Mouse (Mus musculus) hindbrain, postnatal 0 days (tissue): ENCODE results near the gene Jup. TPM values are rescaled to one million over a fixed set of nuclear protein-coding genes. Genes with fewer than 3 reads are reported as not detected.
A peak's percentile ranks its signal among the peaks of the same experiment; 100 is the strongest.

Experiments
- ATAC-seq: fragments of 200-750 bp; cut with Nextera tagmentation; 2 replicates; pipeline ENCODE4 v1.8.0; 2017; ENCODE audit warnings: mild to moderate bottlenecking, moderate TSS enrichment, moderate library complexity
- DNase-seq: peaks from one replicate; pipeline ENCODE4 v3.0.0-alpha.2; 2015; ENCODE audit warnings: low spot score
- H3K27ac ChIP-seq: fragments of 300-500 bp; sonication (generic); 2 replicates; pipeline ENCODE4 v1.5.1; 2014; ENCODE audit warnings: mild to moderate bottlenecking
- H3K27me3 ChIP-seq: fragments of 300-500 bp; sonication (generic); 2 replicates; pipeline ENCODE4 v1.6.1; 2014; ENCODE audit warnings: low read length, mixed read lengths; ENCODE audit not compliant: insufficient read depth
- H3K36me3 ChIP-seq: fragments of 300-500 bp; sonication (generic); 2 replicates; pipeline ENCODE4 v1.6.1; 2014; ENCODE audit warnings: low read length, mixed read lengths; ENCODE audit not compliant: insufficient read depth
- H3K4me1 ChIP-seq: fragments of 300-500 bp; sonication (generic); 2 replicates; pipeline ENCODE4 v1.6.1; 2014; ENCODE audit warnings: antibody characterized with exemption, low read length, mixed read lengths; ENCODE audit not compliant: insufficient read depth
- H3K4me2 ChIP-seq: fragments of 300-500 bp; sonication (generic); 2 replicates; pipeline ENCODE4 v1.6.1; 2014; ENCODE audit warnings: low read depth, mild to moderate bottlenecking, low read length, moderate library complexity, mixed read lengths
- H3K4me3 ChIP-seq: fragments of 300-500 bp; sonication (generic); 2 replicates; pipeline ENCODE4 v1.5.1; 2014; ENCODE audit warnings: low read length
- H3K9ac ChIP-seq: fragments of 300-500 bp; sonication (generic); replicated peaks from 2 replicates; pipeline ENCODE4 v1.6.1; 2014; ENCODE audit warnings: mild to moderate bottlenecking, low read length, moderate library complexity, mixed read lengths
- H3K9me3 ChIP-seq: fragments of 300-500 bp; sonication (generic); 2 replicates; pipeline ENCODE4 v1.6.1; 2016; ENCODE audit warnings: low read length, mixed read lengths
- CTCF ChIP-seq: IDR thresholded peaks from 2 replicates; pipeline ENCODE4 v1.5.1; 2016; ENCODE audit warnings: antibody characterized with exemption, control low read depth, low read depth
- WGBS: fragments of 180-500 bp; shearing (Covaris S2); extraction: QIAGEN DNeasy Blood & Tissue Kit; methylation state at CpG from one replicate; pipeline ENCODE4 v1.1.7; 2014; 5-methylcytosine and 5-hydroxymethylcytosine counted together
- polyA plus RNA-seq: library from polyadenylated mRNA; unstranded; fragments of >200 nt; fragmentation: Nextera tagmentation; extraction: Ambion mirVana; gene quantifications from 2 replicates; pipeline ENCODE4 v1.2.1, GENCODE M21; 2015
- total RNA-seq: library from RNA; depleted of rRNA; stranded (reverse); fragments of >200 nt; gene quantifications from 2 replicates; pipeline ENCODE4 v1.2.3, GENCODE M21; 2014

Jup gene
- total and polyA plus RNA-seq, 2 experiments from 2014 or later: 49.8 to 119 TPM

GRCm38 (mm10) chr11:100432002-100432401 lies 34.4 kb upstream of the Jup start:
- Histone ChIP-seq H3K27me3 (no peaks in the 10 kb centered on the region), H3K9ac (no peak overlapping the region), H3K4me1 (no peaks in the 10 kb centered on the region; the same call in 1 of the 2 replicates), H3K36me3 (peaks cover 9% of the 10 kb centered on the region; the same call in 1 of the 2 replicates), H3K4me3 (no peak overlapping the region), H3K9me3 (no peaks in the 10 kb centered on the region), H3K4me2 (no peak overlapping the region), H3K27ac (no peak overlapping the region)
- TF ChIP-seq CTCF: no peak
- ATAC-seq (no peak), DNase-seq (no peak)
- 95% methylated on average over 5 of the region's 5 CpGs for WGBS

GRCm38 (mm10) chr11:100430052-100430451 lies 32.5 kb upstream of the Jup start:
- DNase-seq: no peak
- no peak for TF ChIP-seq CTCF
- no peaks in the 10 kb centered on the region for H3K36me3 ChIP-seq
- 72% methylated on average over 7 of the region's 7 CpGs for WGBS
- H3K4me1 ChIP-seq: no peaks in the 10 kb centered on the region; the same call in 1 of the 2 replicates
- H3K27ac ChIP-seq: no peak overlapping the region
- no peak overlapping the region for H3K4me3 ChIP-seq
- H3K9me3 ChIP-seq: no peaks in the 10 kb centered on the region
- H3K4me2 ChIP-seq: no peak overlapping the region
- H3K9ac ChIP-seq: no peak overlapping the region
- no peaks in the 10 kb centered on the region for H3K27me3 ChIP-seq
- ATAC-seq: no peak

GRCm38 (mm10) chr11:100428612-100429199 lies 31.1 kb upstream of the Jup start:
- no peak for ATAC-seq
- peak overlapping the region; percentile 33; the same call in 1 of the 2 replicates for H3K27ac ChIP-seq

GRCm38 (mm10) chr11:100426820-100427219 lies 29.3 kb upstream of the Jup start:
- no peaks in the 10 kb centered on the region; the same call in 1 of the 2 replicates for H3K4me1 ChIP-seq
- ATAC-seq (no peak), DNase-seq (no peak)
- no peak overlapping the region for H3K4me3 ChIP-seq
- no peaks in the 10 kb centered on the region for H3K9me3 ChIP-seq
- no peaks in the 10 kb centered on the region for H3K36me3 ChIP-seq
- H3K27ac ChIP-seq: no peak overlapping the region
- no peaks in the 10 kb centered on the region for H3K27me3 ChIP-seq
- no peak overlapping the region for H3K9ac ChIP-seq
- WGBS: 76% methylated on average over 3 of the region's 3 CpGs
- TF ChIP-seq CTCF: no peak
- H3K4me2 ChIP-seq: no peak overlapping the region

More at GRCm38 (mm10) chr11:100428612-100429199, 31.1 kb upstream of the Jup start:
- no peaks in the 10 kb centered on the region; the same call in 1 of the 2 replicates for H3K4me1 ChIP-seq
- H3K4me3 ChIP-seq: no peak overlapping the region
- no peak for TF ChIP-seq CTCF
- no peaks in the 10 kb centered on the region for H3K9me3 ChIP-seq
- peak; percentile 51 for DNase-seq
- H3K27me3 ChIP-seq: no peaks in the 10 kb centered on the region
- H3K9ac ChIP-seq: no peak overlapping the region
- WGBS: 32% methylated on average over 9 of the region's 9 CpGs
- no peaks in the 10 kb centered on the region for H3K36me3 ChIP-seq
- H3K4me2 ChIP-seq: no peak overlapping the region

GRCm38 (mm10) chr11:100425851-100426250 lies 28.3 kb upstream of the Jup start:
- ATAC-seq (peak; percentile 48; the same call in 1 of the 2 replicates), DNase-seq (peak; percentile 72)
- no peak overlapping the region for H3K4me3 ChIP-seq
- no peak overlapping the region for H3K9ac ChIP-seq
- H3K36me3 ChIP-seq: no peaks in the 10 kb centered on the region
- H3K4me2 ChIP-seq: no peak overlapping the region
- peak; percentile 74 for TF ChIP-seq CTCF
- no peaks in the 10 kb centered on the region for H3K27me3 ChIP-seq
- H3K9me3 ChIP-seq: no peaks in the 10 kb centered on the region
- no peaks in the 10 kb centered on the region; the same call in 1 of the 2 replicates for H3K4me1 ChIP-seq
- no peak overlapping the region for H3K27ac ChIP-seq
- WGBS: 32% methylated on average over 7 of the region's 7 CpGs

GRCm38 (mm10) chr11:100423836-100424235 lies 26.3 kb upstream of the Jup start:
- 90% methylated on average over 7 of the region's 7 CpGs for WGBS
- H3K27me3 ChIP-seq: no peaks in the 10 kb centered on the region
- DNase-seq (no peak), ATAC-seq (no peak)
- H3K4me2 ChIP-seq: no peak overlapping the region
- no peaks in the 10 kb centered on the region for H3K9me3 ChIP-seq
- H3K27ac ChIP-seq: no peak overlapping the region
- no peaks in the 10 kb centered on the region for H3K4me1 ChIP-seq
- H3K4me3 ChIP-seq: no peak overlapping the region
- no peaks in the 10 kb centered on the region for H3K36me3 ChIP-seq
- H3K9ac ChIP-seq: no peak overlapping the region
- no peak for TF ChIP-seq CTCF

- no peak overlapping the region for H3K9ac ChIP-seq
- no peaks in the 10 kb centered on the region for H3K9me3 ChIP-seq
- WGBS: 34% methylated on average over 8 of the region's 8 CpGs
- H3K4me2 ChIP-seq: no peak overlapping the region
- no peak for DNase-seq
- H3K4me3 ChIP-seq: no peak overlapping the region
- no peaks in the 10 kb centered on the region for H3K4me1 ChIP-seq
- H3K27me3 ChIP-seq: no peaks in the 10 kb centered on the region
- no peak for TF ChIP-seq CTCF
- H3K36me3 ChIP-seq: no peaks in the 10 kb centered on the region
- H3K27ac ChIP-seq: no peak overlapping the region
- ATAC-seq: no peak
Measured at GRCm38 (mm10) chr11:100421537-100421936, 24.0 kb upstream of the Jup start.
